Mouse (Mus musculus) midbrain, embryonic 12.5 days (tissue): Measurements from ENCODE around the gene Cby1. TPM values are rescaled to one million over a fixed set of nuclear protein-coding genes. Genes with fewer than 3 reads are reported as not detected.
A peak's percentile ranks its signal among the peaks of the same experiment; 100 is the strongest.

Experiments
- ATAC-seq: fragments of 200-750 bp; cut with Nextera tagmentation; 2 replicates; pipeline ENCODE4 v1.8.0; 2017; ENCODE audit warnings: low read depth, moderate TSS enrichment, moderate library complexity; ENCODE audit not compliant: low FRiP score
- H3K27ac ChIP-seq: fragments of 300-500 bp; sonication (generic); replicated peaks from 2 replicates; pipeline ENCODE4 v1.5.1; 2016; ENCODE audit warnings: mild to moderate bottlenecking
- H3K27me3 ChIP-seq: fragments of 300-500 bp; sonication (generic); 2 replicates; pipeline ENCODE4 v1.6.1; 2016; ENCODE audit warnings: mild to moderate bottlenecking
- H3K36me3 ChIP-seq: fragments of 300-500 bp; sonication (generic); 2 replicates; pipeline ENCODE4 v1.6.1; 2016
- H3K4me1 ChIP-seq: fragments of 300-500 bp; sonication (generic); 2 replicates; pipeline ENCODE4 v1.6.1; 2016
- H3K4me2 ChIP-seq: fragments of 300-500 bp; sonication (generic); replicated peaks from 2 replicates; pipeline ENCODE4 v1.6.1; 2016; ENCODE audit warnings: mild to moderate bottlenecking, moderate library complexity
- H3K4me3 ChIP-seq: fragments of 300-500 bp; sonication (generic); 2 replicates; pipeline ENCODE4 v1.5.1; 2016; ENCODE audit warnings: mild to moderate bottlenecking
- H3K9ac ChIP-seq: fragments of 300-500 bp; sonication (generic); replicated peaks from 2 replicates; pipeline ENCODE4 v1.6.1; 2016; ENCODE audit warnings: mild to moderate bottlenecking, moderate library complexity
- H3K9me3 ChIP-seq: fragments of 300-500 bp; sonication (generic); 2 replicates; pipeline ENCODE4 v1.6.1; 2016; ENCODE audit warnings: mild to moderate bottlenecking
- WGBS: fragments of 180-500 bp; shearing (Covaris S2); methylation state at CpG from one replicate; pipeline ENCODE4 v1.1.7; 2016; 5-methylcytosine and 5-hydroxymethylcytosine counted together
- polyA plus RNA-seq: library from polyadenylated mRNA; unstranded; fragments of >200 nt; fragmentation: Nextera tagmentation; extraction: Ambion mirVana; gene quantifications from 2 replicates; pipeline ENCODE4 v1.2.1, GENCODE M21; 2016

The Cby1 gene
- polyA plus RNA-seq, 1 experiment from 2014 or later: 82.0 TPM

GRCm38 (mm10) chr15:79692334-79692733, 33.3 kb downstream of the Cby1 start:
- Histone ChIP-seq H3K27me3 (0 out of 2 replicates have a peak, but pooled peaks cover 4% of the 10 kb centered on the region), H3K4me2 (peak overlapping the region; percentile 98), H3K9ac (no peak overlapping the region), H3K9me3 (no peaks in the 10 kb centered on the region), H3K4me3 (no peak overlapping the region), H3K36me3 (peaks cover 16% of the 10 kb centered on the region), H3K27ac (no peak overlapping the region), H3K4me1 (peaks cover 42% of the 10 kb centered on the region)
- WGBS: 77% methylated on average over 5 of the region's 5 CpGs
- no peak for ATAC-seq

- Histone ChIP-seq H3K9ac (no peak overlapping the region), H3K36me3 (peaks cover 16% of the 10 kb centered on the region), H3K4me1 (peaks cover 38% of the 10 kb centered on the region), H3K9me3 (no peaks in the 10 kb centered on the region), H3K27me3 (0 out of 2 replicates have a peak, but pooled peaks cover 4% of the 10 kb centered on the region), H3K4me3 (no peak overlapping the region), H3K4me2 (no peak overlapping the region), H3K27ac (no peak overlapping the region)
- 91% methylated on average over 11 of the region's 11 CpGs for WGBS
- ATAC-seq: no peak
Measured at GRCm38 (mm10) chr15:79693740-79694139, 34.7 kb downstream of the Cby1 start.

- Histone ChIP-seq H3K27ac (no peak overlapping the region), H3K4me2 (no peak overlapping the region), H3K9ac (no peak overlapping the region), H3K36me3 (peaks cover 19% of the 10 kb centered on the region), H3K4me1 (peaks cover 38% of the 10 kb centered on the region), H3K27me3 (no peaks in the 10 kb centered on the region), H3K9me3 (no peaks in the 10 kb centered on the region), H3K4me3 (no peak overlapping the region)
- 88% methylated on average over 4 of the region's 4 CpGs for WGBS
- ATAC-seq: no peak
Measured at GRCm38 (mm10) chr15:79694512-79694911, 35.5 kb downstream of the Cby1 start.

- no peak overlapping the region for H3K4me3 ChIP-seq
- no peak overlapping the region for H3K27ac ChIP-seq
- H3K9me3 ChIP-seq: no peaks in the 10 kb centered on the region
- ATAC-seq: no peak
- H3K4me2 ChIP-seq: no peak overlapping the region
- H3K27me3 ChIP-seq: no peaks in the 10 kb centered on the region
- H3K4me1 ChIP-seq: peaks cover 31% of the 10 kb centered on the region
- peaks cover 19% of the 10 kb centered on the region for H3K36me3 ChIP-seq
- 75% methylated on average over 3 of the region's 3 CpGs for WGBS
- H3K9ac ChIP-seq: no peak overlapping the region
Measured at GRCm38 (mm10) chr15:79695516-79695915, 36.5 kb downstream of the Cby1 start.

GRCm38 (mm10) chr15:79696508-79696907, 37.5 kb downstream of the Cby1 start:
- Histone ChIP-seq H3K27me3 (no peaks in the 10 kb centered on the region), H3K4me3 (no peak overlapping the region), H3K27ac (no peak overlapping the region), H3K4me1 (peaks cover 29% of the 10 kb centered on the region), H3K9me3 (no peaks in the 10 kb centered on the region), H3K9ac (no peak overlapping the region), H3K4me2 (no peak overlapping the region), H3K36me3 (peaks cover 19% of the 10 kb centered on the region)
- WGBS: 91% methylated on average over 2 of the region's 2 CpGs
- no peak for ATAC-seq

- Histone ChIP-seq H3K9ac (no peak overlapping the region), H3K4me3 (no peak overlapping the region), H3K4me1 (peaks cover 24% of the 10 kb centered on the region), H3K27me3 (no peaks in the 10 kb centered on the region), H3K9me3 (no peaks in the 10 kb centered on the region), H3K4me2 (no peak overlapping the region), H3K27ac (no peak overlapping the region; the same call in 1 of the 2 replicates), H3K36me3 (peaks cover 19% of the 10 kb centered on the region)
- 90% methylated on average over 6 of the region's 6 CpGs for WGBS
- no peak for ATAC-seq
Measured at GRCm38 (mm10) chr15:79697011-79697410, 38.0 kb downstream of the Cby1 start.

- ATAC-seq: no peak
- Histone ChIP-seq H3K9me3 (no peaks in the 10 kb centered on the region), H3K9ac (no peak overlapping the region), H3K27me3 (no peaks in the 10 kb centered on the region), H3K36me3 (peaks cover 19% of the 10 kb centered on the region), H3K4me3 (no peak overlapping the region), H3K4me1 (peaks cover 18% of the 10 kb centered on the region), H3K27ac (no peak overlapping the region; the same call in 1 of the 2 replicates), H3K4me2 (no peak overlapping the region)
- WGBS: 83% methylated on average over 9 of the region's 9 CpGs
Measured at GRCm38 (mm10) chr15:79697558-79698187, 38.7 kb downstream of the Cby1 start.

- Histone ChIP-seq H3K4me1 (no peaks in the 10 kb centered on the region), H3K9me3 (no peaks in the 10 kb centered on the region), H3K9ac (no peak overlapping the region), H3K27ac (no peak overlapping the region), H3K4me3 (no peak overlapping the region), H3K27me3 (no peaks in the 10 kb centered on the region), H3K4me2 (no peak overlapping the region), H3K36me3 (peaks cover 54% of the 10 kb centered on the region)
- ATAC-seq: no peak
- 90% methylated on average over 17 of the region's 17 CpGs for WGBS
Measured at GRCm38 (mm10) chr15:79706603-79707214, 47.7 kb downstream of the Cby1 start.

- 87% methylated on average over 5 of the region's 5 CpGs for WGBS
- peaks cover 70% of the 10 kb centered on the region for H3K36me3 ChIP-seq
- H3K9me3 ChIP-seq: no peaks in the 10 kb centered on the region
- no peaks in the 10 kb centered on the region for H3K4me1 ChIP-seq
- H3K9ac ChIP-seq: no peak overlapping the region
- no peak for ATAC-seq
- no peak overlapping the region for H3K4me3 ChIP-seq
- H3K27me3 ChIP-seq: no peaks in the 10 kb centered on the region
- no peak overlapping the region for H3K27ac ChIP-seq
- no peak overlapping the region for H3K4me2 ChIP-seq
Measured at GRCm38 (mm10) chr15:79708229-79708822, 49.3 kb downstream of the Cby1 start.

GRCm38 (mm10) chr15:79715646-79716045, 56.6 kb downstream of the Cby1 start:
- Histone ChIP-seq H3K27ac (no peak overlapping the region), H3K4me3 (no peak overlapping the region), H3K4me1 (no peaks in the 10 kb centered on the region), H3K27me3 (no peaks in the 10 kb centered on the region), H3K36me3 (peaks cover 100% of the 10 kb centered on the region), H3K9me3 (no peaks in the 10 kb centered on the region), H3K9ac (no peak overlapping the region), H3K4me2 (no peak overlapping the region)
- ATAC-seq: no peak
- 96% methylated on average over 7 of the region's 7 CpGs for WGBS

- 87% methylated on average over 6 of the region's 6 CpGs for WGBS
- ATAC-seq: no peak
- peaks cover 95% of the 10 kb centered on the region for H3K36me3 ChIP-seq
- H3K27me3 ChIP-seq: no peaks in the 10 kb centered on the region
- no peak overlapping the region for H3K9ac ChIP-seq
- no peak overlapping the region for H3K4me3 ChIP-seq
- H3K27ac ChIP-seq: no peak overlapping the region
- no peaks in the 10 kb centered on the region for H3K9me3 ChIP-seq
- H3K4me1 ChIP-seq: no peaks in the 10 kb centered on the region
- H3K4me2 ChIP-seq: no peak overlapping the region
Measured at GRCm38 (mm10) chr15:79716710-79717109, 57.7 kb downstream of the Cby1 start.
